Mouse (Mus musculus): Measurements from ENCODE around the gene Commd1. TPM values are rescaled to one million over a fixed set of nuclear protein-coding genes. Genes with fewer than 3 reads are reported as not detected.

Gene Commd1
- polyA plus RNA-seq, 1 experiment from 2014 or later: 237 TPM

- Histone ChIP-seq H3K9me3 (ENCODE audit: control insufficient read depth, low read length) (no peaks in the 10 kb centered on the region), H3K27me3 (replicated peaks; ENCODE audit: control insufficient read depth, insufficient read depth, low read length) (peaks cover 16% of the 10 kb centered on the region)
- 52% methylated on average over 8 of the region's 8 CpGs for WGBS
These were observed 117.7 kb downstream of the Commd1 start for GRCm38 (mm10) chr11:22864305-22865060.

GRCm38 (mm10) chr11:22863581-22863980 is 118.6 kb downstream of the Commd1 start:
- WGBS: 50% methylated on average over 4 of the region's 4 CpGs
- H3K4me2 ChIP-seq (ENCODE audit: low read length): no peak overlapping the region
- peaks cover 12% of the 10 kb centered on the region for H3K4me1 ChIP-seq (ENCODE audit: control insufficient read depth, insufficient read depth, low read depth, low read length)
- H3K4me3 ChIP-seq (ENCODE audit: low read length): no peak overlapping the region
- H3K36me3 ChIP-seq (ENCODE audit: control insufficient read depth, insufficient read depth, low read length): no peaks in the 10 kb centered on the region
- no peak overlapping the region for H3K27ac ChIP-seq (ENCODE audit: low read depth, low read length)
- no peak overlapping the region for H3K9ac ChIP-seq (ENCODE audit: low read depth, low read length)
- no peaks in the 10 kb centered on the region for H3K9me3 ChIP-seq (ENCODE audit: control insufficient read depth, low read length)
- peaks cover 16% of the 10 kb centered on the region for H3K27me3 ChIP-seq (replicated peaks; ENCODE audit: control insufficient read depth, insufficient read depth, low read length)
- ATAC-seq: no peak

More at GRCm38 (mm10) chr11:22864305-22865060, 117.7 kb downstream of the Commd1 start:
- Histone ChIP-seq H3K4me2 (ENCODE audit: low read length) (no peak overlapping the region), H3K4me1 (ENCODE audit: control insufficient read depth, insufficient read depth, low read depth, low read length) (peaks cover 8% of the 10 kb centered on the region), H3K9ac (ENCODE audit: low read depth, low read length) (no peak overlapping the region), H3K4me3 (ENCODE audit: low read length) (no peak overlapping the region), H3K27ac (ENCODE audit: low read depth, low read length) (no peak overlapping the region), H3K36me3 (ENCODE audit: control insufficient read depth, insufficient read depth, low read length) (no peaks in the 10 kb centered on the region)
- no peak for ATAC-seq

- H3K27me3 ChIP-seq (replicated peaks; ENCODE audit: control insufficient read depth, insufficient read depth, low read length): peaks cover 23% of the 10 kb centered on the region
- no peak for ATAC-seq
These were observed 120.9 kb downstream of the Commd1 start for GRCm38 (mm10) chr11:22861315-22861714.

GRCm38 (mm10) chr11:22860335-22861227 is 121.6 kb downstream of the Commd1 start, which contains the start of gene B3gnt2:
Gene B3gnt2 (minus strand): TSS chr11:22860961.
- WGBS: 5% methylated on average over 41 of the region's 41 CpGs
- peak; percentile 3; the same call in 1 of the 2 replicates for ATAC-seq
- Histone ChIP-seq H3K4me1 (ENCODE audit: control insufficient read depth, insufficient read depth, low read depth, low read length) (peaks cover 17% of the 10 kb centered on the region), H3K4me2 (ENCODE audit: low read length) (peak within 1 kb of the TSS; percentile 97), H3K27me3 (replicated peaks; ENCODE audit: control insufficient read depth, insufficient read depth, low read length) (peaks cover 25% of the 10 kb centered on the region), H3K9ac (ENCODE audit: low read depth, low read length) (peak within 1 kb of the TSS; percentile 76), H3K4me3 (ENCODE audit: low read length) (peak within 1 kb of the TSS; percentile 84), H3K36me3 (ENCODE audit: control insufficient read depth, insufficient read depth, low read length) (no peaks in the 10 kb centered on the region), H3K27ac (ENCODE audit: low read depth, low read length) (0 out of 2 replicates have a peak within 1 kb of the TSS, but pooled peaks have one; percentile 48), H3K9me3 (ENCODE audit: control insufficient read depth, low read length) (no peaks in the 10 kb centered on the region)

More at GRCm38 (mm10) chr11:22861315-22861714, 120.9 kb downstream of the Commd1 start:
- H3K4me3 ChIP-seq (ENCODE audit: low read length): no peak overlapping the region
- H3K4me1 ChIP-seq (ENCODE audit: control insufficient read depth, insufficient read depth, low read depth, low read length): peaks cover 17% of the 10 kb centered on the region
- no peaks in the 10 kb centered on the region for H3K9me3 ChIP-seq (ENCODE audit: control insufficient read depth, low read length)
- H3K27ac ChIP-seq (ENCODE audit: low read depth, low read length): no peak overlapping the region
- no peaks in the 10 kb centered on the region for H3K36me3 ChIP-seq (ENCODE audit: control insufficient read depth, insufficient read depth, low read length)
- H3K9ac ChIP-seq (ENCODE audit: low read depth, low read length): no peak overlapping the region
- WGBS: 57% methylated on average over 4 of the region's 4 CpGs
- no peak overlapping the region for H3K4me2 ChIP-seq (ENCODE audit: low read length)

DNA sequence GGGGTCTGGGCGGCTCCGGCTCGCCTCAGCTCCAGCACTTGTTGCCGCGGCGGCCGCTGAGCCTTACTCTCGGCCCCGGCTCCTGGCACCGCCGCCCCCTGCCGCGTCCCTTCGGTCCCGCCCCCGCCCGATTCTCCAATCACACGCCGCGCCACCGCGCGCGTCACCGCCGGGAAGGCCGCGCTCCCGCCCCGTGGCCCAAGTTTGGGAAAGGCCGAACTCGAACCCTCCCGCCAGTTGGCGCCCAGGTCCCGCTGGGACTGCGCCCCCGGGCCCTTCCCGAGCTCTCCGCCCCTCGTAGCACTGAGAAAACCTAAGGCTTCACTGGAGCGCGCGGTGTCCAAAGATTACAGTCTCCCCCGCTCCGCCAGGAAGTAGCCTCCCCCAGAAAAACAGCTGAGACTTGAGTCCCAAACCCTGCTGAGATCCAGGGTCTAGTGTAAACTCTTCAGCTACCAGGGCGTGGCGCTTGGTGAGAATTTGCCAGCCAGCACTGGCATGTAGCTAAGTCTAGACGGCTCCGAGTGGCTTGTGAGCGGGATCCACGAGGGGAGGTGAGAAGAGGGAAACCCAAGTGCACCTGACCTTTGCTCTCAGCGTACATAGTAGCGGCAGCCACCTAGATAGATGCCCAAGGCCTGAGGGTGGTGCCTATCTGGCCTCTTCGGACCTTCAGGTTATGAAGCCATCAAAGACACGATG is 122.4 kb downstream of the Commd1 start:
- Histone ChIP-seq H3K36me3 (ENCODE audit: control insufficient read depth, insufficient read depth, low read length) (no peaks in the 10 kb centered on the region), H3K27me3 (replicated peaks; ENCODE audit: control insufficient read depth, insufficient read depth, low read length) (peaks cover 25% of the 10 kb centered on the region), H3K27ac (ENCODE audit: low read depth, low read length) (0 out of 2 replicates have a peak overlapping the region, but pooled peaks have one; percentile 48), H3K4me2 (ENCODE audit: low read length) (peak overlapping the region; percentile 97), H3K4me3 (ENCODE audit: low read length) (peak overlapping the region; percentile 84), H3K9ac (ENCODE audit: low read depth, low read length) (peak overlapping the region; percentile 76), H3K4me1 (ENCODE audit: control insufficient read depth, insufficient read depth, low read depth, low read length) (peaks cover 17% of the 10 kb centered on the region), H3K9me3 (ENCODE audit: control insufficient read depth, low read length) (no peaks in the 10 kb centered on the region)
- peak; percentile 93 for ATAC-seq
- under 1% methylated on average over 36 of the region's 55 CpGs for WGBS

DNA sequence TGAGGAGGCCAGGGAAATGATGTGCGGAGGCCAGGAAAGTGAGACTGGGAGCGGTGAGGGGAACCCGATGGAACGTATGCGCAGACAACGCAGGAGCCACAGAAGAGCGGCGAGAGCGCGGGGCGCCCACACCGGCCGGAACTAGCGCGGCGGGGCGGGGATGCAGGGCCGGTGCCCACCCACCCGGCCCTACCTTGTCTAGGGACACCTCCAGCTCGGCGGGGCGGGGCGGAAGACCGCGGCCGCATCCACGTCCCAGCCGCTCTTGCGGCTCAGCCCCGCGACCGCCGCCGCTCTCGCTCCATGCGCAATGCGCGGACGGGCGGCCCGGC is 122.9 kb downstream of the Commd1 start:
- ATAC-seq: no peak; the same call in 1 of the 2 replicates
- H3K36me3 ChIP-seq (ENCODE audit: control insufficient read depth, insufficient read depth, low read length): no peaks in the 10 kb centered on the region
- peak overlapping the region; percentile 76 for H3K9ac ChIP-seq (ENCODE audit: low read depth, low read length)
- H3K4me3 ChIP-seq (ENCODE audit: low read length): peak overlapping the region; percentile 84
- peaks cover 25% of the 10 kb centered on the region for H3K27me3 ChIP-seq (replicated peaks; ENCODE audit: control insufficient read depth, insufficient read depth, low read length)
- H3K4me2 ChIP-seq (ENCODE audit: low read length): peak overlapping the region; percentile 97
- no peaks in the 10 kb centered on the region for H3K9me3 ChIP-seq (ENCODE audit: control insufficient read depth, low read length)
- no peak overlapping the region for H3K27ac ChIP-seq (ENCODE audit: low read depth, low read length)
- 0% methylated on average over 23 of the region's 41 CpGs for WGBS
- H3K4me1 ChIP-seq (ENCODE audit: control insufficient read depth, insufficient read depth, low read depth, low read length): peaks cover 17% of the 10 kb centered on the region

GRCm38 (mm10) chr11:22858441-22859300 is 123.5 kb downstream of the Commd1 start:
- H3K27me3 ChIP-seq (replicated peaks; ENCODE audit: control insufficient read depth, insufficient read depth, low read length): peaks cover 25% of the 10 kb centered on the region
- peak; percentile 5; the same call in 1 of the 2 replicates for ATAC-seq
- H3K9ac ChIP-seq (ENCODE audit: low read depth, low read length): peak overlapping the region; percentile 76
- no peaks in the 10 kb centered on the region for H3K36me3 ChIP-seq (ENCODE audit: control insufficient read depth, insufficient read depth, low read length)
- WGBS: 3% methylated on average over 50 of the region's 50 CpGs
- H3K4me3 ChIP-seq (ENCODE audit: low read length): peak overlapping the region; percentile 84
- H3K4me1 ChIP-seq (ENCODE audit: control insufficient read depth, insufficient read depth, low read depth, low read length): peaks cover 17% of the 10 kb centered on the region
- H3K27ac ChIP-seq (ENCODE audit: low read depth, low read length): no peak overlapping the region; the same call in 1 of the 2 replicates
- peak overlapping the region; percentile 97 for H3K4me2 ChIP-seq (ENCODE audit: low read length)
- H3K9me3 ChIP-seq (ENCODE audit: control insufficient read depth, low read length): no peaks in the 10 kb centered on the region
